Mouse (Mus musculus): ENCODE results near the gene Clpx.
A peak's percentile ranks its signal among the peaks of the same experiment; 100 is the strongest.
"Not testable (repeated sequence)": the region's sequence is repeated elsewhere in the genome, so short reads cannot be mapped to it uniquely, and the experiment has no call there.

The Clpx gene

DNA sequence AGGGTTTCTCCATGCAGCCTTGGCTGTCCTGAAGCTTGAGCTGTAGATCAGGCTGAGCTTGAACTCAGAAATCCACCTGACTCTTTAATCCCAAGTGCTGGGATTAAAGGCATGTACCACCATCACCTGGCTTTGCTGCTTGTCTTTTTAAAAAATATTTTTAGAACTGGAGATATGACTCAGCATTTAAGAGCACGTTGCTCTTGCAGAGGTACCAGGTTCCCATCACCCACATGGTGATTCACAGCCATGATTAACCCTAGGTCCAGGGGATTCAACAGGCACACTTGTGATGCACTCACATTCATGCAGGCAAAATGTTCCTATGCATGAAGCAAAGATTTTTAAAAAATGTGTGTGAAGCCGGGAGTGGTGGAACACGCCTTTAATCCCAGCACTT lies 1.6 kb upstream of the Clpx start:
- DNase-seq = no peak

DNA sequence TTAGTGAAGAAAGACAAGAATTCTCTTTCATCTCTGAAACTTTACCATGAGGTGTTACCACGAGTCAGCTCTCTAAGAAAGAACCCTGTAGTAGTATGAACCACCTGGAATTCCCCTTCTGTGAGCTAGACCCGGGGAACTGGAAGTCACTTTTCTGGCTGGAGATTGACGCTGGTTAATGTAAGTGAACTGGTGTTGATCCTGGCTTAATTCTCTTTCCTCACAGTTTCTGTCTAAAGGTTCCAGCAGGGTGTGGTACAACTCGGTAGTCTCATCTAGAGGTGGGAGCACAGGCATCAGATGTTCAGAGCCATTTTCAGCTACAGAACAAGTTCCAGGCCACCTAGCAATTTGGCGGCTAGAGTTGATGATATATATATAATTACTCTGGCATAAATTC lies 941 bp upstream of the Clpx start:
- peak; percentile 10 to 16 for DNase-seq

DNA sequence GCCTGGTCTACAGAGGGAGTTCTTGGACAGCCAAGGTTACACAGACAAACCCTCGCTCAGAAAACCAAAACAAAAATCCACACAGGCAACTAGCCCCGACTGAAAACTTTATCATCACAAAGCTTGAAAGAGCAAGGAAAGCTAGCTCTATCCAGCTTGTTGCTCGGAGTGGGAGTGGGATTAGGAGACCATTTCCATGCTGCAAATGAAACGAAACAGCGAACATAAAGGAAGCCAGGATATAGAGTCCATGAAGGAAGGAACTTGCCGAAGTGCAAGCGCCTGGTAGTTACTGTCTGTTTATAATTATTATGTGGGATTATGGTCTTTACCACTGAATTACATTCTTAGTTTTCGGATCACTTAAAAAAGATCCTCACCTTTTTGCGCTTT lies 484 bp upstream of the Clpx start:
- no peak for DNase-seq

DNA sequence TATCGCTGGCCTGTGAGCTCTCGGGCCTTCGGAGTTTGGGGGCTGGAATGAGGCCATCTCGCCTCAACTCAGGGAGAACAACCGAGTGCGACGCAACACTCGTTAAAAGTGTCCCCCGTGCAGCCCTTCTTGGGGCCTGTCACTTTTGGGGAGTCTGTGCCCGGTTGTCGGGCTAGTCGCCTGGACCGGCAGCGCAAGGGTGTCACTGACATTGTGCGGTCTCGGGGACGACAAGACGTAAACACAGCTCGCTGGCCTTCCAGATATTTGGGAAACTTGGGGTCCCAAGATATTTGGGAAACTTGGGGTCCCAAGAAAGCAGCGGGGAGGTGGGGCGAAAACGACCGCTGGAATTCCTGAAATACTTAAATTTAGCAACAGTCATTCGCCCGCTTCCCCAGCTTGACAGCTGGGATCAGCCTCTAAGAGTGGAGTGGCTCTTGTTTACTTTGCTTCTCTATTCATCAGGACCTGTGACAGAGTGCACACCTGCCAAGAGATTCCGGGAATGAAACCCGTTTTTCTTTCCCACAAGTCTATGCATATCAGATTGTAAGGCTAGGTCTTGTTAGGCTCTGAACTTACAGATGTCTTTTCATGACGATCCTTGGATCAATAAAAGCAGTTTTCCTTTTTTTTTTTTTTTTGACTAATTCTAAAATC lies 787 bp downstream of the Clpx start:
- no peak for DNase-seq

DNA sequence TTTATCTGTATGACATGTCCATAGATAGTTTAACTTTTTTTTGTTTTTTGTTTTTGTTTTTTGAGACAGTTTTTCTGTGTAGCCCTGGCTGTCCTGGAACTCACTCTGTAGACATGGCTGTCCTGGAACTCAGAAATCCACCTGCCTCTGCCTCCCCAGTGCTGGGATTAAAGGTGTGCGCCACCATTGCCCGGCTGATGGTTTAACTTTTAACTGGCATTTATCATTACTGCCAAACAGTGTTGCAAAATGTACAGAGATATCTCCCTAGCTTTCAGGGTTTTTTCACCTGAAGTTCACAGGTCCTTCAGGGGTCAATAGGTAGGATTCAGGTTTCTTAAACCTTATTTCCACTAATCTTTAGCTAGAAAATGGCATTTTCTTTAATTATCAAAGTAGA lies 3.0 kb downstream of the Clpx start:
- DNase-seq = no peak

DNA sequence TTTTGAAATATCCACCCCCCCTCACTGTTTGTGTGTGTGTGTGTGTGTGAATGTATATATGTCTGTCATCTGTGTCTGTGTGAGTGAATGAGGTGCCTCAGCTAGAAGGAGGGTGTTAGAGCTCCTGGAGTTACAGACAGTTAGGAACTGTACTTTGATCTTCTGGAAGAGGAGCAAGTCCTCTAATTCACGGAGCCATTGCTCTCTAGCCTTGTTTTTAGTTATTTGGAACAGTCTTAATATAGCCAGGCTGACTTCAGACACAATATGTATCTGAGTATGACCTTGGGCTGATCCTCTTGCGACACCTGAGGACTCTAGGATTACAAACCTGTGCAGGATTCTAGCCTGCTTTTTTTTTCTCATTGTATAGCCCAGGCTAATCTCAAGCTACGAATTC lies 4.7 kb downstream of the Clpx start:
- no peak for DNase-seq

DNA sequence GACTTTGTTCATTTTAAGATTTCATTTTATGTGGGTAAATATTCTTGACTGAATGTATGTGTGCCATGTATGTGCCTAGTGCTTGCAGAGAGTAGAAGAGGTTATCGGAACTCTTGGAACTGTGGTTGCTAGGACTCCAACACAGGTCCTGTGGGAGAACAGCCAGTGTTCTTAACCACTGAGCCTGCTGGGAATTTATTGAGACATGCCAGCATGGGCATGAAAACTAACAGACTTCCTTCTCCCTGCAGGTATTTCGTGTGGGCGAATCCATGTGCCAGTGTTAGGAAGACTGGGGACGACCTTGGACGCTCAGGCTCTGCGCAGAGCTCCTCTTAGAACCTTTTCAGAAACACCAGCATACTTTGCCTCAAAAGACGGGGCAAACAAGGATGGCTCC lies 5.6 kb downstream of the Clpx start:
- DNase-seq = no peak

DNA sequence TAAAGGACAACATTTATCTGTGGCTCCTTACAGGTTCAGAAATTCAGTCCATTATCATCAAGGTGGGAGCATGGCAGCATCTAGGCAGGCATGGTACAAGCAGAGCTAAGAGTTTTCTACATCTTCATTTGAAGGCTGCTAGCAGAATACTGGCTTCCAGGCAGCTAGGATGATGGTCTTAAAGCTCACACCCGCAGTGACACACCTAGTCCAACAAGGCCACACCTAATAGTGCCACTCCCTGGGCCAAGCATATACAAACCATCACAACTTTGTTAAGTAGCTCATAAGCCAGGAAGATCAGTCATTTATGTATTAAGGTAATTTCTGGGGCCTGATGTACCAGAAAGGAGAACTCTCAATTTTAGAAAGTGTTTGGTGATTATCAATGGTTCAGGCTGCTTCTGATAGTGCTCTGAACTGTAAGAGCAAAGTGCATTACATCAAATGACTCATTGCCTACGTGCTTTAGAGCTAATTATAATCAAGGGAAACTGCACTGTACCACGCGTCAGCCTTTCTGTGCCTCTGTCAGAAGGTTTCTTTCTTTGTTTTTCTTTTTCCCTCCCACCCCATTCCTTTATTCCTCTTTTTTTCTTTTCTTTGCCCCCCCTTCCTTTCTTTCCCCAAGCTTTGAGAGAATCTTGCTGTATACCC lies 8.4 kb downstream of the Clpx start:
- DNase-seq = no peak

DNA sequence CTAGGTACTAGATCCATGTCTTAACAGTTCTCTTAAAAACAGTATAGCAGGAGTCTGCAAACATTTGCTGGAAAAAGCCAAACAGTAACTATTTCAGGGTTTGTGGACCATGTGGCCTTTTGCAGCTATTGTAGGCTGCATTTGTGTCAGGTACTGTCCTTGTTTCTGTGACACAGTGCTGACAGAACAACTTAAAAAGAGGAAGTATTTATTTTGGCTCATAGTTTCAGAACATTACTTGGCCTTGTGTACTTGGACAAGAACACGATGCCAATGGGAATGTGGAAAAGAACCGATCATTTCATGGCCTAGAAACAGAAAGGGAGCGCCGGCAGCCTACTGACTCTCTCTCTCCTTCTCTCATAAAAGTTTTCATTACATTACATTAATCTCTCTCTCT lies 9.5 kb downstream of the Clpx start:
- no peak for DNase-seq

DNA sequence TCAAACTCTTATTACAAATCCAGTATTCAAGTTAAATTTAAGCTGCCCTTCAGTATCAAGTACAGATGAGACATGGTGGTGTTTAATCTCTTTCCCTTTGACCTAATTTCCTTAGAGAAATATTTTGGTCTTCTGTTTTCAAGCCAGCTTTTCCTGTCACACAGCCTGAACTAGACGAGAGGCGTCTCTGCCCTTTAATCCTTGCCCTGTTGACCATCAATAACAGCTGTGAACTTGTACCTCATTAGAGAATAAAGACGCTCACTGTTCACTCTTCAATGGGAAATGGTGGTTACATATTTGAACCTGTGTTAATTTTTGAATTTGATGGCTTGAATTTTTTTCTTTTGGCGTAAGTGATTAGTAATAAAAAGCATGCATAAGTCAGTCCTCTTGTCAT lies 10.2 kb downstream of the Clpx start:
- DNase-seq = no peak

DNA sequence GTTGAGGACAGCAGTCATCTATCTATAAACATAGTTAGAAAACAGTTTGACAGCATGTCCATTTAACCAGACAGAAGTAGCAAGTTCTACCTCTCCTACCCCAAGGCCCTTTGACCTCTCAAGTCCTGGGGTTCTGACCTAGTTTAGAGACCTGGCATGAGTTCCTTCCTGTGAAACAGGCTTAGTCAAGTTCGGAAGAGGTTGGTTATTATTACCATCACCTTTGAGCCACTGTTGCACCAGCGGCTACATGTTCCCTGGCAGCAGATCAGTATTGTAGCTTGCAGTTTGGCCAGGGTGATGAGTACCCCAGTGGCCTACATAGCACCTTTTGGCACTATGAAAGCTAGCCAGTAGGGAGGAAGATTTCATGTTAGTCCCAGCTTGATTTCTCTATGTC lies 12.6 kb downstream of the Clpx start:
- DNase-seq = no peak

DNA sequence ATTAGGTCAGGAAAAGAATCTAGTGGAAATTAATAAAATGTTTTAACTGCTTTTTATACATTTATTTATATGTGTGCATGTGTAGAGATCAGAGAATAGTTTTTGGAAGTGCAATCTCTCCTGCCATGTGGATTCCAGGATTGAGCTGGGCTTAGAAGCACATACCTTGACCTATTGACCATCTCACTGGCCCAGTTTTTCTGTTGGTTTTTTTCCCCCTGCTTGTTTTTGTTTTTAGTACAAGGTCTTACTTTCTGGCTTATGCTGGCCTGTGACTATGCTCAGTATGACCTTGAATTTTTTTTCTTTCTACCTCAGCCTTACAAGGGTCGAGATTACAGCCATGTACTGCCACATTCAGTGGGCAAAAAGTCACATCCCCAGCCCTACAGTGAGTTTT lies 14.0 kb downstream of the Clpx start:
- no peak for DNase-seq

DNA sequence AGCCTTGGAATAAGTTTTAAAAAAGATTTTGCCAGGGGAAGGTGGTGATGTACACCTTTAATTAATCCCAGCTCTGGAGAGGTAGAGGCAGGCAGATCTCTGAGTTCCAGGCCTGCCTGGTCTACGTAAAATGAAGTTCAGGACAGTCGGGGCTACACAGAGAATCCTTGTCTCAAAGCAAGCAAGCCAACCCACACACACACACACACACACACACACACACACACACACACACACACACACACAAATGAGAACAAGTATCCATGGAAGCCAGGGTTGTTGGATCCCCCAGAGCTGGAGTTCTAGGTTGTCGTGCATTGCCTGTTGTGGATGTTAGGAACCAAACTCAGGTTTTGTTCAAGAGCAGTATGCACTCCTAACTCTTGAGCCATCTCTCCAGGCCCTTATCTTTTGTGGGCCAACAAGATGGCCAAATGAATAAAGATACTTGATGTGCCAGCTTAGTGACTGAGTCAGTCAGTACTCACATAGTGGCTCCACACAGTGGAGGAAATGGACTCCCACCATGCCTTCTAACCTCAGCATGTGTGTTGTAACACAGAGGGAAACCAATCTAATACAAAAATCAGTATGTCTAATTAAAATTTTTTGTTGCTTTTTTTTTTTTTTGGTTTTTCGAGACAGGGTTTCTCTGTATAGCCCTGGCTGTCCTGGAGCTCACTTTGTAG lies 18.8 kb downstream of the Clpx start:
- no peak for DNase-seq

DNA sequence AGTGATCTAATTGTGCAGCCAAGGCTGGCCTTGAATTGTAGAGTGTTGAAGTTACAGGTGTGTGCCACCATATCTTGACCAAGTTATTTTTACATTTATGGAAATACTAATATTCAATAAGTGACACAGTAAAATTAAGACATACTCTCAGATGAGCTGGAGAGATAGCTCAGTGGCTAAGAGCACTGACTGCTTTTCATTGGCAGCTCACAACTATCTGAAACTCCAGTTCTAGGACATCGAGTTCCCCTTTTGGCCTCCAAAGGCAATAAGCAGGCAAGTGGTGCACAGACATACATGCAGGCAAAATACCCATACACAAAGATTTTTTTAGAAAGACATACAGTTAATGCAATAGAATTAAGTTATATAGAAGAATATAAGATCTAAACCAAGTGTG lies 19.8 kb downstream of the Clpx start:
- no peak for DNase-seq

DNA sequence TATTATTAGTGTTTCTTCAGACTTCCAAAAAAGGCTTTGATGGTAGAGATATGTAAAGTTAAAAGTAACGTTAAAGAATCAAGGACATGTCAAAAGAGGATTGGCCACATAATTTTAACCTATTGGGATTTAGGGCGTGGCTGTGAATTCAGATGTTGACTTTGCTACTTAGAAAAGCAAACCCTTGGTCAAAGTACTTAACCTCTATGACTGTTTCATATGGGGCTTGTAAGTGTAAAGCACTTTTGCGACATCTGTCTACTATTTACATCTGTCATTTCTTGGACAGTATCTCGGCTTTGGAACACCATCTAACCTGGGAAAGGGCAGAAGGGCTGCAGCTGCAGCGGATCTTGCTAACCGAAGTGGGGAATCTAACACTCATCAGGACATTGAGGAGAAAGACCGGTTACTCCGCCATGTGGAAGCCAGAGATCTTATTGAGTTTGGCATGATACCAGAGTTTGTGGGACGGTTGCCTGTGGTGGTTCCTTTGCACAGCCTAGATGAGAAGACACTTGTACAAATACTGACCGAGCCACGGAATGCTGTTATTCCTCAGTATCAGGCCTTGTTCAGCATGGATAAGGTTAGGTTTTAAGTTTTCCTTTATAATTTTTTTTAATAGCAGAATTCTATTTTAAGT lies 28.3 kb downstream of the Clpx start:
- DNase-seq = no peak

DNA sequence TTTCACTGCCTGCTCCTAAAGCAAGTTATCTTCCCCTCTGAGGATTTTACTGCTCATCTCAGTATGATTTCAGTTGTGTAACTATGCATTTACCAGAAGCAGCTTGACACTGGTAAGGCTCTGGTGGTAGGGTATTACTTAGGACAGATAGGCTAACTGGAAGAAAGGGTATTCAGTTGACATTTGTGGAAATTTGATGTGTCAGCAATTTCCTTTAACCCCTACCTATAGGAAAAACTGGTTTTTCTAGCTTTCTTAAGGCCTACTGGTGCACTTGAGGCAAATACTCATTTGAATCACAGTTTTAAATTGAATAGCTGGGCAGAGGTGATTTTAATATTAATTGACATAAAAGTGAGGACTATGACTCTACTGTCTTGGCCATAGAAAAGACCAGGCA lies 31.9 kb downstream of the Clpx start:
- no peak for DNase-seq

DNA sequence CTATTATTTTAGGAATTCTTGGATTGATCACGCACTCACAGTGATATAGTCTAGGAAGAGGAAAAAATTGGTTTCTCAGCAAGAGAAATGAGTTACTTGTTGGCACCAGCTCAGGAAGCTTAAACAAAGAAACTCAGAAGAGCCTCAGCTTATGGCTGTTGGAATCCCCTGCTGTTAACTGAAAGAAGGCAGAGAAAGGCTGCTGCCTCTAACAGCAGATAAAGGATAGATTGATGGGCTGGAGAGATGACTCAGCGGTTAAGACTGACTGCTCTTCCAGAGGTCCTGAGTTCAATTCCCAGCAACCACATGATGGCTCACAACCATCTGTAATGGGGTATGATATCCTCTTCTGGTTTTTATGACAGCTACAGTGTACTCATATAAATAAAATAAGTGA lies 33.3 kb downstream of the Clpx start:
- DNase-seq = no peak

DNA sequence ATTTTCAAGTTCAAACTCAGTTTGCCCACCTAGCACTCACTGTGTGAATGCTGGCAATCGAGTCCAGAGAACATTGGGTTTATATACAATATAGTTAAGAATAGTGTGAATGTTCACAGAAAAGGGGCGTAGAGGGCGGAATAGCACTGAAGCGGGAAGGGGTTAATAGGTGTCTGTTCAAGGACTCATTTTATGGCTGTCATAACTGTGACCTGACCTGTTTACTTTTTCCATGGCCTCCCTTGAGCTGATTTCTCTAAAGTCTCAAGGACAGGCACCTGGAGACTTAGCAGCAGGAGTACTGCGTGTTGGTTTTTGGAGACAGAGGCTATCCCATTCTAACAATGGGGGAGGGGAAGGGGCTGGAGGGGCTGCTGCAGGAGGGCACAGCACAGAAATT lies 39.9 kb downstream of the Clpx start:
- no peak for DNase-seq

DNA sequence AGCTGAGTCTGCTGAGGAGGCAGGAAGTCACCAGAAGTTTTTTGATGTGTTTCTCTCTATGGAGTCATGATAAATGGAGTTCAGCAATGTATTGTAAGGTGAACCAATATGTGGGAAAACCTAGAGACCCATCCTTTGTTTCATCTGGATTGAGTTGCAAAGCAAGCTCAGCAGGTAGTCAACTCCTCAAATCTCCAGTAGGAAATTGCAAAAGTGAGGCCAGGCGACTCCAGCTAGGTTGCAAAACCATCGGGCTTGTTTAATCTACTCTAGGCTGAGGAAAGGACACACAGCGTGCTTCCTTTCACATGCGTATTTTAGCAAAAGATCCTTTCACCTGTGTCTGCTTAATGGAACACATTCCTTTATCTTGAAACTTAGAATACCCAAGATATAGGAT lies 45.1 kb downstream of the Clpx start:
- DNase-seq = no peak

DNA sequence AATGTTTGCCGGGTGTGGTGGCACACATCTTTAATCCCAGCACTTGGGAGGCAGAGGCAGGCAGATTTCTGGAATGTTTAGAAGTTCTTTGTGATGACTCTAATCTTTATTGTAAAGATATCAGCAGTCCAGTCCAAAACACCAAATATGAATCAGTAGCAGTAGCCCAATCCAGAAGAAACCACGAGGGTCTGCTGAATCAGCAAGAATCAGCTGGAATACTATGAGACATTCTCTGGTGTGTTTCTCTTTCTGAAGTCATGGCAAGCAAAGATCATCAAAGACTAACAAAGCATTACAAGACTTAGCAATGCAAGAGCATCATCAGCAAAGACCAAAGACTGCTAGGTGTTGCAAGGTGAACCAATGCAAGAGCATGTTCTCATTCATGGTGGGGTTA lies 46.4 kb downstream of the Clpx start:
- no peak for DNase-seq

DNA sequence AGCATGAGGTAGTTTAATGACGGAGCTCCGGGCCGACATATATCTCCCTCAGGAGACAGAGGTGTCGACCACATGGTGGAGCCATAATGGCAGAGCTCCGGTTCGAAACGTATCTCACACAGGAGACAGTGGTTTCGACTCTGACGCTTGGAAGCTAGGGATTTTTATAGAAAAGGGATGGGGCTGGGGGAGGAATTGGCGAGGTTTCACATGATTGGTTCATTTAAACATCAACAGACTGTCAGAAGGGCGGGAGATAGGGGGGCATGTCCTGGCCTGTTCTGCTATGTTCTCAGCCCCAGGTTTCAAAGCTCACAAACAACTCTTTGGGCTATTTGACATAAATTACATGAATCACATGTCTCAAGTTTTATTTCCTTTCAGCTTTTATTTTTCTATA lies 51.4 kb downstream of the Clpx start:
- DNase-seq = not testable (repeated sequence)

DNA sequence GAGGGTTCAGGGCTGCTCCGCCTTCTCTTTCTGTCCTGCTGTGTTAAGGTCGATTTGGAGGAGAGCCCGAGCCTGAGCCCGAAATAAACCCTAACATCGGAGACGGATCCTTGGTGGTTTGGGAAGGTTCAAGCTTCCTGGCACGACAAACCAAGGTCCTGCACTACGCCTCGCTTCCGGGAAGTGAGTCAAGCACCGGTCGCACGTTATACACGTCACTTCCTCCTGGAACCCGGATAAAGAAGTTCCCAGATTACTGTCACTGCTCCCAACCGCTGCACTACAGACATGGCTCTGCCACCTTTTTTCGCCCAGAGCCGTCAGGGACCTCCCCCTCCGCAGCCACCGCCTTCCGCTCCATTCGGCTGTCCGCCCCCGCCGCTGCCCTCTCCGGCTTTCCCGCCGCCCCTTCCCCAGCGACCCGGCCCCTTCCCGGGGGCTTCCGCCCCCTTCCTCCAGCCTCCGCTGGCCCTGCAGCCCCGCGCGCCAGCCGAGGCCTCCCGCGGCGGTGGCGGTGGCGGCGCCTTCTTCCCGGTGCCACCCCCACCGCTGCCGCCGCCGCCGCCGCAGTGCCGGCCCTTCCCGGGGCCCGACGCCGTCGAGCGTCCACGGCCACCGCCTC lies 51.9 kb downstream of the Clpx start, which contains the start of gene Pdcd7:
Gene Pdcd7 (plus strand): TSS at position 251 of the 622 bp plus-strand sequence.
- DNase-seq = peak; percentile 93 to 94

DNA sequence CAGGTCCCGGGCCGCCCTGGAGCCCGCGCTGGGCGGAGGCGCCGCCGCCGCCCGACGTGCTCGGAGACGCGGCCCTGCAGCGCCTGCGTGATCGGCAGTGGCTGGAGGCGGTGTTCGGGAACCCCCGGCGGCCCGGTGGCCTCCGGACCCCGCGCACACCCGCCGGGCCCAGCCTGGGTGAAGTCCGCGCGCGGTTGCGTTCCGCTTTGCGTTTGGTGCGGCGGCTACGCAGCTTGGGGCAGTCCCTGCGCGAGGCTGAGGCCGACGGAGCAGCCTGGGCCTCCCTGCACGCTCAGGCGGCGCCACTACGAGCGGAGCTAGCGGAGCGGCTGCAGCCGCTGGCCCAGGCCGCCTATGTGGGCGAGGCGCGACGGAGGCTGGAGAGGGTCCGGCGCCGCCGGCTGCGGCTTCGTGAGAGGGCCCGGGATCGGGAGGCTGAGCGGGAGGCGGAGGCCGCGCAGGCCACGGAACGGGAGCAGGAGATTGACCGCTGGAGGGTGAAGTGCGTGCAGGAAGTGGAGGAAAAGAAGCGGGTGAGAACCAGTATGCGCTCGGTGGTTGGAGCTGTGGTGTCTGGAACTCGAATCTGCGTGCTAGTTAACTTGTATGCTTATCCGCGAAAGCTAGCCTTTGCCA lies 52.5 kb downstream of the Clpx start:
- peak; percentile 61 to 70 for DNase-seq

Data from B cell, adult 2 months (primary cell).